Mouse (Mus musculus): ENCODE measurements around the gene Pde1a. TPM values are rescaled to one million over a fixed set of nuclear protein-coding genes. Genes with fewer than 3 reads are reported as not detected.

Gene Pde1a
- polyA plus RNA-seq, 1 experiment from 2014 or later = 0.81 TPM

- Histone ChIP-seq H3K36me3 (replicated peaks) (no peaks in the 10 kb centered on the region), H3K4me1 (no peaks in the 10 kb centered on the region), H3K27ac (no peak overlapping the region), H3K9me3 (no peaks in the 10 kb centered on the region), H3K27me3 (ENCODE audit: poor library complexity, severe bottlenecking) (no peaks in the 10 kb centered on the region), H3K4me3 (no peak overlapping the region)
- no peak for DNase-seq (ENCODE audit: extremely low spot score, low spot score)
Measured at GRCm38 (mm10) chr2:79972271-79972670, 157.0 kb downstream of the Pde1a start.

GRCm38 (mm10) chr2:79969594-79969993 lies 159.7 kb downstream of the Pde1a start:
- WGBS = 83% methylated on average over 5 of the region's 5 CpGs
- no peak for DNase-seq (ENCODE audit: extremely low spot score, low spot score)
- no peaks in the 10 kb centered on the region for H3K36me3 ChIP-seq (replicated peaks)
- H3K27me3 ChIP-seq (ENCODE audit: poor library complexity, severe bottlenecking) = no peaks in the 10 kb centered on the region
- H3K9me3 ChIP-seq = no peaks in the 10 kb centered on the region
- H3K27ac ChIP-seq = no peak overlapping the region
- H3K4me3 ChIP-seq = no peak overlapping the region
- H3K4me1 ChIP-seq = peaks cover 4% of the 10 kb centered on the region; the same call in 1 of the 2 replicates

- Histone ChIP-seq H3K27me3 (ENCODE audit: poor library complexity, severe bottlenecking) (no peaks in the 10 kb centered on the region), H3K4me3 (no peak overlapping the region), H3K9me3 (no peaks in the 10 kb centered on the region), H3K27ac (no peak overlapping the region), H3K36me3 (replicated peaks) (no peaks in the 10 kb centered on the region), H3K4me1 (peaks cover 4% of the 10 kb centered on the region; the same call in 1 of the 2 replicates)
- DNase-seq (ENCODE audit: extremely low spot score, low spot score) = no peak
- WGBS = 83% methylated on average over 9 of the region's 9 CpGs
Measured at GRCm38 (mm10) chr2:79966681-79967506, 162.4 kb downstream of the Pde1a start.

GRCm38 (mm10) chr2:79966086-79966485 lies 163.2 kb downstream of the Pde1a start:
- H3K27me3 ChIP-seq (ENCODE audit: poor library complexity, severe bottlenecking) = no peaks in the 10 kb centered on the region
- WGBS = 80% methylated on average over 1 of the region's 1 CpGs
- no peaks in the 10 kb centered on the region for H3K36me3 ChIP-seq (replicated peaks)
- H3K9me3 ChIP-seq = no peaks in the 10 kb centered on the region
- no peak overlapping the region for H3K4me3 ChIP-seq
- no peak for DNase-seq (ENCODE audit: extremely low spot score, low spot score)
- peaks cover 4% of the 10 kb centered on the region; the same call in 1 of the 2 replicates for H3K4me1 ChIP-seq
- H3K27ac ChIP-seq = no peak overlapping the region

GRCm38 (mm10) chr2:79964964-79965363 lies 164.3 kb downstream of the Pde1a start:
- Histone ChIP-seq H3K27me3 (ENCODE audit: poor library complexity, severe bottlenecking) (no peaks in the 10 kb centered on the region), H3K4me3 (no peak overlapping the region), H3K36me3 (replicated peaks) (no peaks in the 10 kb centered on the region), H3K9me3 (no peaks in the 10 kb centered on the region), H3K27ac (no peak overlapping the region), H3K4me1 (peaks cover 4% of the 10 kb centered on the region; the same call in 1 of the 2 replicates)
- WGBS = 82% methylated on average over 4 of the region's 4 CpGs
- DNase-seq (ENCODE audit: extremely low spot score, low spot score) = no peak

GRCm38 (mm10) chr2:79961421-79961820 lies 167.8 kb downstream of the Pde1a start:
- no peak overlapping the region for H3K4me3 ChIP-seq
- WGBS = 88% methylated on average over 4 of the region's 4 CpGs

GRCm38 (mm10) chr2:79957659-79958340 lies 171.5 kb downstream of the Pde1a start:
- no peaks in the 10 kb centered on the region for H3K9me3 ChIP-seq
- no peaks in the 10 kb centered on the region for H3K36me3 ChIP-seq (replicated peaks)
- no peaks in the 10 kb centered on the region for H3K27me3 ChIP-seq (ENCODE audit: poor library complexity, severe bottlenecking)
- no peak for DNase-seq (ENCODE audit: extremely low spot score, low spot score)
- 90% methylated on average over 6 of the region's 6 CpGs for WGBS
- H3K27ac ChIP-seq = no peak overlapping the region
- no peak overlapping the region for H3K4me3 ChIP-seq
- no peaks in the 10 kb centered on the region for H3K4me1 ChIP-seq

More at GRCm38 (mm10) chr2:79961421-79961820, 167.8 kb downstream of the Pde1a start:
- H3K36me3 ChIP-seq (replicated peaks) = no peaks in the 10 kb centered on the region
- peaks cover 3% of the 10 kb centered on the region; the same call in 1 of the 2 replicates for H3K4me1 ChIP-seq
- DNase-seq (ENCODE audit: extremely low spot score, low spot score) = no peak
- H3K9me3 ChIP-seq = no peaks in the 10 kb centered on the region
- H3K27me3 ChIP-seq (ENCODE audit: poor library complexity, severe bottlenecking) = no peaks in the 10 kb centered on the region
- no peak overlapping the region for H3K27ac ChIP-seq

GRCm38 (mm10) chr2:79945898-79946675 lies 183.2 kb downstream of the Pde1a start:
- Histone ChIP-seq H3K4me1 (peaks cover 5% of the 10 kb centered on the region), H3K27ac (no peak overlapping the region), H3K4me3 (no peak overlapping the region), H3K9me3 (no peaks in the 10 kb centered on the region), H3K27me3 (ENCODE audit: poor library complexity, severe bottlenecking) (no peaks in the 10 kb centered on the region), H3K36me3 (replicated peaks) (no peaks in the 10 kb centered on the region)
- no peak for DNase-seq (ENCODE audit: extremely low spot score, low spot score)
- WGBS = 83% methylated on average over 8 of the region's 8 CpGs

- Histone ChIP-seq H3K4me1 (no peaks in the 10 kb centered on the region), H3K36me3 (replicated peaks) (no peaks in the 10 kb centered on the region), H3K27me3 (ENCODE audit: poor library complexity, severe bottlenecking) (no peaks in the 10 kb centered on the region), H3K9me3 (no peaks in the 10 kb centered on the region), H3K27ac (no peak overlapping the region), H3K4me3 (no peak overlapping the region)
- WGBS = 76% methylated on average over 5 of the region's 5 CpGs
- DNase-seq (ENCODE audit: extremely low spot score, low spot score) = no peak
Measured at GRCm38 (mm10) chr2:79934660-79935059, 194.6 kb downstream of the Pde1a start.

- H3K36me3 ChIP-seq (replicated peaks) = no peaks in the 10 kb centered on the region
- no peak for DNase-seq (ENCODE audit: extremely low spot score, low spot score)
- H3K27me3 ChIP-seq (ENCODE audit: poor library complexity, severe bottlenecking) = no peaks in the 10 kb centered on the region
- H3K9me3 ChIP-seq = no peaks in the 10 kb centered on the region
- H3K4me3 ChIP-seq = no peak overlapping the region
- no peaks in the 10 kb centered on the region for H3K4me1 ChIP-seq
- no peak overlapping the region for H3K27ac ChIP-seq
Measured at GRCm38 (mm10) chr2:79922356-79922755, 206.9 kb downstream of the Pde1a start.

- Histone ChIP-seq H3K4me1 (no peaks in the 10 kb centered on the region), H3K4me3 (no peak overlapping the region), H3K36me3 (replicated peaks) (no peaks in the 10 kb centered on the region), H3K9me3 (no peaks in the 10 kb centered on the region), H3K27ac (no peak overlapping the region), H3K27me3 (ENCODE audit: poor library complexity, severe bottlenecking) (no peaks in the 10 kb centered on the region)
- WGBS = 98% methylated on average over 4 of the region's 4 CpGs
- no peak for DNase-seq (ENCODE audit: extremely low spot score, low spot score)
Measured at GRCm38 (mm10) chr2:79921375-79921774, 207.9 kb downstream of the Pde1a start.

GRCm38 (mm10) chr2:79920438-79920837 lies 208.8 kb downstream of the Pde1a start:
- H3K36me3 ChIP-seq (replicated peaks) = no peaks in the 10 kb centered on the region
- H3K4me1 ChIP-seq = no peaks in the 10 kb centered on the region
- no peaks in the 10 kb centered on the region for H3K9me3 ChIP-seq
- 90% methylated on average over 4 of the region's 4 CpGs for WGBS
- no peak overlapping the region for H3K4me3 ChIP-seq
- no peaks in the 10 kb centered on the region for H3K27me3 ChIP-seq (ENCODE audit: poor library complexity, severe bottlenecking)
- no peak for DNase-seq (ENCODE audit: extremely low spot score, low spot score)
- H3K27ac ChIP-seq = no peak overlapping the region

Data from forebrain, embryonic 10.5 days (tissue).